Mouse (Mus musculus): ENCODE results near the gene Gm10309.

DNA sequence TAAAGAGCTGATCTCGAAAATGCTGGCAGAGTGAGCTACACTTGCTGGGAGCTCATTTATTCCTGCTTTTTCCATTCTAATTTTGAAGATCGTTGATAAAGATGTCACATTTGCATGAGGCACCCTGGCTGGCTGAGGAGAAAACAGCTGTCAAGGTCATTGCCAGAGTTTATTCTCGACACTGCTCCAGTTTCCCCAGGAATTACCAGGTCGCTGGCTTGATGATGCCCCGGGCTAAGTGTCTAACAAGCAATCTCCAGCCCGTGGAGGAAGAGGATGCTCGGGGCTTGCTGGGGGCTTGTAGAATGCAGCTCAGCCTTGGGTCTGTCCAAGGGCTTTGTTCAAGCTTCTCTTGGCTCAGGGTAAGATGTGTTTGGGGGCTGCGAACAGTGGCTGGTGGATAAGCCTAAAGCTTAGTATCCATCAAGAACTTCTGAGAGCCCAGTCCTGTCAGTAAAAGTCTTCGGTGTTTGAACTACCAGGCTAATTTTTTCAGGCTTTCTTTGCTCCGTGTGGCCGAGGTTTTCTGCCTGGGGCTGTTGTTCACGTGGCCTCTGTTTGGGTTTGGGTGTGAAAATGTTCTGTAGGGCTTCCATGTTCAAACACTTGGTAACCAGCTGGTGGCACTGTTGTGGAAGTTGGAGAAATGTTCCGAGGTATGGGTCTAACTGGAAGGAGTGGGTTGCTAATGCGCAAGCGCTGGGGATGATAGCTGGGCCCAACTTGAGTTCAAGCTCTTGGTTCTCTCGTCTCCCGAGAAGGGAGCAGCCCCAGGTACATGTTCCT, 44.2 kb downstream of the Gm10309 start:
- TF ChIP-seq CTCF (IDR thresholded peaks at IDR 0.05; ENCODE audit: low read depth, low read length) (no peak), POLR2A (IDR thresholded peaks at IDR 0.05; ENCODE audit: insufficient read depth, low read length) (no peak)

Data from ES-Bruce4 (cell line).